Comparison of ENCODE assay signal across 13 mouse cellular contexts in genomic region chr7:133437866-133438265, GRCm38 (mm10).
A peak's percentile ranks its signal among the peaks of the same experiment; 100 is the strongest.
DNase-seq lines count a peak whose midpoint lies in the region.
"Had no signal": no experiment of that assay in that cellular context is flagged by ENCODE, and none has a peak within 500 bp of the region (broad histone marks: within the 10 kb centered on the region; RNA-seq: fewer than 3 reads in every experiment).

No protein-coding gene starts in this region.

- 8% methylated on average over 7 of the region's 7 CpGs for WGBS in forebrain, embryonic 10.5 days
- WGBS in limb, embryonic 10.5 days: 45% methylated on average over 7 of the region's 7 CpGs

- H3K4me1 ChIP-seq in forebrain, embryonic 10.5 days: peaks cover 77% of the 10 kb centered on the region
- H3K4me1 ChIP-seq in limb, embryonic 10.5 days: peaks cover 39% of the 10 kb centered on the region

- H3K27ac ChIP-seq in forebrain, embryonic 10.5 days: peak overlapping the region; percentile 80
- H3K27ac ChIP-seq in limb, embryonic 10.5 days: peak overlapping the region; percentile 61
- H3K27ac ChIP-seq: limb, embryonic 13.5 days had no signal

- H3K4me3 ChIP-seq in forebrain, embryonic 10.5 days: peak overlapping the region; percentile 10; the same call in 1 of the 2 replicates
- no peak overlapping the region for H3K4me3 ChIP-seq in limb, embryonic 10.5 days
- H3K4me3 ChIP-seq: limb, embryonic 13.5 days had no signal

- H3K27me3 ChIP-seq in forebrain, embryonic 10.5 days (ENCODE audit: poor library complexity, severe bottlenecking): peaks cover 16% of the 10 kb centered on the region; the same call in 1 of the 2 replicates
- H3K27me3 ChIP-seq in limb, embryonic 10.5 days (ENCODE audit: low read depth, poor library complexity, severe bottlenecking): no peaks in the 10 kb centered on the region
- H3K27me3 ChIP-seq: limb, embryonic 13.5 days had no signal

- peak; percentile 51 for DNase-seq in ES-CJ7 (ENCODE audit: low read depth, low spot score)
- peak; percentile 31 for DNase-seq in adipocyte (ENCODE audit: low spot score)
- peak; percentile 57 for DNase-seq in forebrain, embryonic 10.5 days (ENCODE audit: extremely low spot score, low spot score)
- no peak for DNase-seq in limb, embryonic 10.5 days (ENCODE audit: low spot score)
- DNase-seq in ovary, postnatal 14 days (ENCODE audit: low spot score): no peak
- DNase-seq in frontal cortex, postnatal 14 days (ENCODE audit: low spot score in 2 of 2): no peak
- no peak for DNase-seq in cerebellum, adult 8-10 months
- DNase-seq: cerebellum, adult 9-11 months; heart, postnatal 10 days; kidney, adult 11 months; lung, embryonic 14.5 days; thymus, postnatal 36 days had no signal

- H3K36me3 ChIP-seq in forebrain, embryonic 10.5 days (replicated peaks): no peaks in the 10 kb centered on the region
- H3K36me3 ChIP-seq in limb, embryonic 10.5 days: no peaks in the 10 kb centered on the region
- H3K36me3 ChIP-seq: limb, embryonic 13.5 days had no signal

- H3K9me3 ChIP-seq in forebrain, embryonic 10.5 days: no peaks in the 10 kb centered on the region; the same call in 1 of the 2 replicates
- no peaks in the 10 kb centered on the region for H3K9me3 ChIP-seq in limb, embryonic 10.5 days (replicated peaks)
- H3K9me3 ChIP-seq: limb, embryonic 13.5 days had no signal

Comparison
In these comparisons a context has a peak if more than half of its experiments do, and no peak if none do; other contexts are left out.
1. DNase-seq: peak in ES-CJ7 (single experiment), adipocyte (single experiment) and forebrain, embryonic 10.5 days (single experiment); none in limb, embryonic 10.5 days (single experiment), ovary, postnatal 14 days (single experiment), frontal cortex, postnatal 14 days (0 of 2) and cerebellum, adult 8-10 months (single experiment).